Mouse (Mus musculus): Measurements from ENCODE around the gene A530016L24Rik. TPM values are rescaled to one million over a fixed set of nuclear protein-coding genes. Genes with fewer than 3 reads are reported as not detected.

A530016L24Rik gene
- total RNA-seq, 2 experiments from 2014 or later: not detected

DNA sequence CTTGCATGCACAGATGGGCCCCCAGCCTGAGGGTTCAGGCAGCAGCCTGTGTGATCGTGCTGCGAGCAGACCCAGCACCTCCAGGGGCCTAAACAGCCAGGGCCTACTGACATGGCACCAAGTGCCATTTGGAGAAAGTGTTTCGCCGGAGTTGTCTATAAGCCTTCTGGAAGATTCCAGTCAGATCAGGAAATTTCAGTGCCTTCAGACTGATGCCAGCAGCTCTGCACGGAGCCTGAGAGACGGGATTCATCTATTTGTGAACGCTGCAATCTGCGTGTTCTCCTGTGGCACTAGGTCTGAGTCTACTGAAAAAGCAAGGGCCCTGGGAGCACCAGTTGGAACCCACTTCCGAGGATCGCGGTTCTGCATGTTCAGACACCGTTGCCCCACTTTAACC, 51.1 kb downstream of the A530016L24Rik start:
- intact Hi-C loops (cut with DNase I): loop anchor here (1.0 kb wide), 1 partner anchor 42 kb away; no protein-coding TSS in a partner anchor
- DNase-seq (ENCODE audit: extremely low spot score in 1 of 2, low spot score in 2 of 2): no peak
- Histone ChIP-seq H3K4me3 (no peak overlapping the region), H3K27ac (no peak overlapping the region)
- TF ChIP-seq CTCF (IDR thresholded peaks at IDR 0.05): no peak

DNA sequence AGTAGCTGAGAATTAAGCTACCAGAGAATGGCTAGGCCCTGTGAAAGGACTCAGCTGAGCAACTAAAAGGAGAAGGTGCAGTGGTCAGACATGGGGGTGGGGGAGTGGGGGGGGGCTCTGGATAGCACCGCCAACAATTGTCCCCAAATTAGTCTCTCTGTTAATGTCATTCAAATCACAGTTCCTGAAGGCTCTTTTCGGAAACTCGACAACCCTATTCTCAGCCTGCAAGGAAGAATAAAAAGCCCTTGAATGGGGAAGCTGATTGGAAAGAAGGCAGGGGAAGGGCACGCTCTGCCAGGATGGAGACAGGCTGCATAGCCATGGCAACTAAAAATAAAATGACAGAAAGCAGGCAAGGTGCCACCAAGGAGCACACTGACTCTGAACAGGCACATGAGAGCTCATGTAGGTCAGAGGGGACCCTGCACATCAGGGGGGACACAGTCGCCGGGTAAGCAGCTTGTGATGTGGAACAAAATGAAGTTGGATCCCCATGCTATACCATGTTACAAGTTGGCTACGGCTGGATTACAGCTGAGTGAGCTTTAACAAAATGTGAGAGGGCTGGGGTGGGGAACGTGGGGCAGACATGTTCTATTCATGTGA, 52.3 kb downstream of the A530016L24Rik start:
- DNase-seq (ENCODE audit: extremely low spot score in 1 of 2, low spot score in 2 of 2): no peak
- H3K27ac ChIP-seq: peak overlapping the region; percentile 28; the same call in 1 of the 2 replicates
- no peak overlapping the region for H3K4me3 ChIP-seq
- intact Hi-C loops (cut with DNase I): loop anchor here (2.0 kb wide), 1 partner anchor 25 kb away; the partner anchor contains the start of gene Tmem179
- TF ChIP-seq CTCF (IDR thresholded peaks at IDR 0.05): no peak

DNA sequence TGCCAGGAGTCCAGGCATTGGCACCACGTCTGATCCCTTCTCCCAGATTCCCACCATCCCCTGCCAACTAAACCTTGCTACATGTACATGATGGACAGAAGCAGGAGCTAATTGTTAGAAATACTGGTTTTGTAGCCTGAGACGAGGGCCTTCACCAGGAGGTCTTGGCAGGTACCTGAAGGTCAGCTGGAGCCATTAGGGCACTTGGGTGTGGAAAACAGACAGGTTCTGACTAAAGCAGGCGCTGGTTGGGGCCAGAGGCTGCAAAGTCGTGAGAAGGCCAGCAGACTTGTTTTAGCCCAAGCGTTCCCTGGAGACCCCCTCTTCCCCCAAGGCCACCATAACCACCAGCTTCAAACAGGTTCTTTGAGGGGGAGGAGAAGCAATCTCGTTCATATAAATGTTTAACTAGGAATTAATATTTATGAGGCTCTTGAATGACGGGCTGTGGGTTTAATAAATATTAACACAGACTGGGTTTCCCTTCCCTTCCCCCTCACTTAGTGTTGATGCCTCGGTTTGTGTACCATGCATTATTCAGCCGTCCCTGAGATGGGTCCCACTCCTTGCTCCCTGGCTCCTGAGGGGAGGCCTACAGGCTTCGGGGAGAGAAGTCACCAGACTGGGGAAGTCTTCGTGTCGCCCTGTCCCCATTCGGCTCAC, 53.1 kb downstream of the A530016L24Rik start:
- 0 out of 2 replicates have a peak overlapping the region, but pooled peaks have one; percentile 4 for H3K27ac ChIP-seq

GRCm38 (mm10) chr12:112542920-112543300, 53.7 kb downstream of the A530016L24Rik start:
- no peak; the same call in none of the 2 replicates for TF ChIP-seq CTCF (IDR thresholded peaks at IDR 0.05)
- peak; percentile 89 to 94 for DNase-seq (ENCODE audit: extremely low spot score in 1 of 2, low spot score in 2 of 2)
- intact Hi-C loops (cut with DNase I): loop anchor here (1.0 to 2.0 kb wide), 3 partner anchors 26 to 430 kb away; partner anchors contain the start of gene Tmem179
- Histone ChIP-seq H3K27ac (no peak overlapping the region), H3K4me3 (no peak overlapping the region)

More for the DNA sequence above, 53.1 kb downstream of the A530016L24Rik start:
- DNase-seq (ENCODE audit: extremely low spot score in 1 of 2, low spot score in 2 of 2): no peak
- intact Hi-C loops (cut with DNase I): loop anchor here (2.0 kb wide), 1 partner anchor 26 kb away; the partner anchor contains the start of gene Tmem179
- no peak overlapping the region for H3K4me3 ChIP-seq
- TF ChIP-seq CTCF (IDR thresholded peaks at IDR 0.05): no peak

GRCm38 (mm10) chr12:112543941-112544340, 54.7 kb downstream of the A530016L24Rik start:
- intact Hi-C loops (cut with DNase I): loop anchor here (1.0 to 2.0 kb wide), 3 partner anchors 27 to 431 kb away; partner anchors contain the start of gene Tmem179
- Histone ChIP-seq H3K27ac (no peak overlapping the region), H3K4me3 (no peak overlapping the region)
- TF ChIP-seq CTCF (IDR thresholded peaks at IDR 0.05): no peak
- DNase-seq (ENCODE audit: extremely low spot score in 1 of 2, low spot score in 2 of 2): no peak

DNA sequence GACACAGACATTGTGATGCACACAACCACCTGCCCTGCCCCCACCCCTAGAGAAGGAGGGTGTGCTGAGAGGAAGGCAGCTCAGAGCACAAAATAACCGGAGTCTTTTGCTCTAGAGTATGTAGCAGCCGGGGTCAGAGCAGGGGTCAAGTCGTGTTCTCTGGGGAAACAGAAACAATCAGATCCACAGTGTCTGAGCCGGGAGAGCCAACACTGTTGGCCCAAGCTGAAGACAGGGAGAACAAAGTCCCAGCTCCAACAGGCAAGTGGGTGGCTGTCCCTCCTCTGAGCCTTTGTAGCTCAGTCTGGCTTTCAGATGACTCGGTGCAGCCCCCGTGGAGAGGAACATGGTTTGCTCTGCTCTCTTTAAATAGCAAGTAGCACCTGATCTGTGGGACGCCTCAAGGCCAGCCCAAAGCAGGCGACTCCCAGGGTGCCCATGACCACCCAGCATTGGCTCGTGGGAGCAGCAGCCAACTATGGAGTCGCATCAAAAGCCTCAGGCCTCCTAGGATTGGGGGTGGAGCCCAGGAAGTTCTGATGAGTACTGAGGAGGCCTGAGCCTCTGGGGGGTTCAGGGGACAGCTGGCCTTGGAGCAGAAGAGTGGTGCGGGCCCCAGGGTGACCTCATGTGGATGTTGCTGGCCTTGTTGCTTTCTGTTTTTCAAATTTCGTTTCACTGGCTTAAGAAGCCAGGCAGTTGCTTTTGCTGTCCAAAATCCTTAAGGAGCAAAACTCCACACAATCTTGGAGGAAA, 55.9 kb downstream of the A530016L24Rik start:
- intact Hi-C loops (cut with DNase I): no loop called here
- Histone ChIP-seq H3K27ac (no peak overlapping the region), H3K4me3 (no peak overlapping the region)
- TF ChIP-seq CTCF (IDR thresholded peaks at IDR 0.05): no peak
- DNase-seq (ENCODE audit: extremely low spot score in 1 of 2, low spot score in 2 of 2): no peak

- no peak for TF ChIP-seq CTCF (IDR thresholded peaks at IDR 0.05)
- intact Hi-C loops (cut with DNase I): no loop called here
- no peak for DNase-seq (ENCODE audit: extremely low spot score in 1 of 2, low spot score in 2 of 2)
- no peak overlapping the region for H3K27ac ChIP-seq
- no peak overlapping the region for H3K4me3 ChIP-seq
Observed at GRCm38 (mm10) chr12:112546110-112546509, 56.9 kb downstream of the A530016L24Rik start.

GRCm38 (mm10) chr12:112549287-112549686, 60.0 kb downstream of the A530016L24Rik start:
- intact Hi-C loops (cut with DNase I): no loop called here

More at GRCm38 (mm10) chr12:112549287-112549686, 60.0 kb downstream of the A530016L24Rik start:
- DNase-seq (ENCODE audit: extremely low spot score in 1 of 2, low spot score in 2 of 2): no peak
- Histone ChIP-seq H3K27ac (no peak overlapping the region), H3K4me3 (no peak overlapping the region)
- peak; percentile 25 for TF ChIP-seq CTCF (IDR thresholded peaks at IDR 0.05)

Other genes with a start within 250 kb of the A530016L24Rik start
- 100 to 1,000 TPM; 122 TPM for gene Tmem179, start 27.3 kb downstream of the A530016L24Rik start, total RNA-seq (2021)
- gene Inf2, start 99.3 kb downstream of the A530016L24Rik start, total RNA-seq (2021): 100 to 1,000 TPM; 131 to 151 TPM
- gene Adssl1, start 130.6 kb downstream of the A530016L24Rik start, total RNA-seq (2021): 10 to 100 TPM; 16.2 to 16.5 TPM
- 10 to 100 TPM; 19.7 to 21.5 TPM for gene Siva1, start 155.2 kb downstream of the A530016L24Rik start, total RNA-seq (2021)
- gene Akt1, start 185.4 kb downstream of the A530016L24Rik start, total RNA-seq (2021): 100 to 1,000 TPM; 144 to 157 TPM
- gene Zbtb42, start 189.4 kb downstream of the A530016L24Rik start, total RNA-seq (2021): 1 to 10 TPM; 1.1 to 1.2 TPM
- 100 to 1,000 TPM; 280 to 294 TPM for gene Cep170b, start 231.0 kb downstream of the A530016L24Rik start, total RNA-seq (2021)